ENCODE assay signal across 22 mouse cellular contexts in genomic region chr6:117253036-117253435, GRCm38 (mm10).
DNase-seq lines count a peak whose midpoint lies in the region; ATAC-seq and TF ChIP-seq lines count a peak whose summit lies in the region.
"Had no signal": no experiment of that assay in that cellular context is flagged by ENCODE, and none has a peak within 500 bp of the region (broad histone marks: within the 10 kb centered on the region; RNA-seq: fewer than 3 reads in every experiment).

No protein-coding gene starts in this region.

- H3K4me1 ChIP-seq in forebrain, embryonic 14.5 days (ENCODE audit: control insufficient read depth, insufficient read depth, low read length): peaks cover 16% of the 10 kb centered on the region
- H3K4me1 ChIP-seq in forebrain, postnatal 0 days (ENCODE audit: insufficient read depth): peaks cover 5% of the 10 kb centered on the region; the same call in 1 of the 2 replicates
- peaks cover 34% of the 10 kb centered on the region for H3K4me1 ChIP-seq in forebrain, embryonic 16.5 days (replicated peaks; ENCODE audit: control insufficient read depth, insufficient read depth, low read length)
- H3K4me1 ChIP-seq in forebrain, embryonic 13.5 days: peaks cover 30% of the 10 kb centered on the region
- peaks cover 57% of the 10 kb centered on the region for H3K4me1 ChIP-seq in heart, embryonic 10.5 days

- intact Hi-C loops in heart, postnatal 10 days (cut with DNase I): loop anchor here (5.0 kb wide), 1 partner anchor 74 kb away; no protein-coding TSS in a partner anchor

- H3K4me3 ChIP-seq in forebrain, embryonic 14.5 days (ENCODE audit: low read depth, low read length): no peak overlapping the region
- no peak overlapping the region for H3K4me3 ChIP-seq in forebrain, postnatal 0 days (ENCODE audit: low read depth, low read length)
- H3K4me3 ChIP-seq in forebrain, embryonic 16.5 days (replicated peaks; ENCODE audit: low read length): no peak overlapping the region
- no peak overlapping the region for H3K4me3 ChIP-seq in forebrain, embryonic 13.5 days
- no peak overlapping the region for H3K4me3 ChIP-seq in heart, embryonic 10.5 days
- H3K4me3 ChIP-seq: embryonic facial prominence, embryonic 10.5 days; embryonic facial prominence, embryonic 12.5 days; forebrain, embryonic 12.5 days had no signal

- H3K9me3 ChIP-seq in forebrain, embryonic 14.5 days (replicated peaks; ENCODE audit: control insufficient read depth, low read length): no peaks in the 10 kb centered on the region
- no peaks in the 10 kb centered on the region for H3K9me3 ChIP-seq in forebrain, postnatal 0 days (ENCODE audit: low read length)
- H3K9me3 ChIP-seq in forebrain, embryonic 16.5 days (ENCODE audit: control insufficient read depth, low read length): no peaks in the 10 kb centered on the region
- no peaks in the 10 kb centered on the region for H3K9me3 ChIP-seq in forebrain, embryonic 13.5 days (replicated peaks)
- no peaks in the 10 kb centered on the region for H3K9me3 ChIP-seq in heart, embryonic 10.5 days
- H3K9me3 ChIP-seq: embryonic facial prominence, embryonic 10.5 days; embryonic facial prominence, embryonic 12.5 days; forebrain, embryonic 12.5 days had no signal

- TF ChIP-seq CTCF in forebrain, postnatal 0 days (IDR thresholded peaks at IDR 0.05; ENCODE audit: low read depth): no peak

- no peak overlapping the region for H3K4me2 ChIP-seq in forebrain, embryonic 14.5 days (ENCODE audit: low read length)
- no peak overlapping the region for H3K4me2 ChIP-seq in forebrain, postnatal 0 days (ENCODE audit: low read depth)
- no peak overlapping the region for H3K4me2 ChIP-seq in forebrain, embryonic 16.5 days (ENCODE audit: low read length)
- H3K4me2 ChIP-seq in forebrain, embryonic 13.5 days: no peak overlapping the region
- H3K4me2 ChIP-seq: embryonic facial prominence, embryonic 12.5 days; forebrain, embryonic 12.5 days had no signal

- H3K9ac ChIP-seq in forebrain, embryonic 14.5 days (ENCODE audit: low read length): no peak overlapping the region
- H3K9ac ChIP-seq in forebrain, postnatal 0 days: no peak overlapping the region
- H3K9ac ChIP-seq in forebrain, embryonic 16.5 days (replicated peaks; ENCODE audit: low read depth, low read length): no peak overlapping the region
- no peak overlapping the region for H3K9ac ChIP-seq in forebrain, embryonic 13.5 days
- H3K9ac ChIP-seq: embryonic facial prominence, embryonic 12.5 days; forebrain, embryonic 12.5 days had no signal

- no peaks in the 10 kb centered on the region for H3K27me3 ChIP-seq in forebrain, embryonic 14.5 days (replicated peaks; ENCODE audit: control insufficient read depth, insufficient read depth, low read length)
- no peaks in the 10 kb centered on the region for H3K27me3 ChIP-seq in forebrain, postnatal 0 days (ENCODE audit: insufficient read depth, low read length)
- no peaks in the 10 kb centered on the region for H3K27me3 ChIP-seq in forebrain, embryonic 16.5 days (replicated peaks; ENCODE audit: control insufficient read depth, insufficient read depth, low read length)
- H3K27me3 ChIP-seq in forebrain, embryonic 13.5 days: no peaks in the 10 kb centered on the region
- peaks cover 3% of the 10 kb centered on the region; the same call in 1 of the 2 replicates for H3K27me3 ChIP-seq in heart, embryonic 10.5 days (ENCODE audit: insufficient read depth, poor library complexity, severe bottlenecking)
- H3K27me3 ChIP-seq: CH12.LX; forebrain, embryonic 12.5 days; Patski had no signal

- no peaks in the 10 kb centered on the region for H3K36me3 ChIP-seq in forebrain, embryonic 14.5 days (ENCODE audit: control insufficient read depth, insufficient read depth, low read length)
- no peaks in the 10 kb centered on the region for H3K36me3 ChIP-seq in forebrain, postnatal 0 days (ENCODE audit: insufficient read depth)
- H3K36me3 ChIP-seq in forebrain, embryonic 16.5 days (ENCODE audit: control insufficient read depth, insufficient read depth): no peaks in the 10 kb centered on the region
- H3K36me3 ChIP-seq in forebrain, embryonic 13.5 days (ENCODE audit: poor library complexity, severe bottlenecking): no peaks in the 10 kb centered on the region
- no peaks in the 10 kb centered on the region for H3K36me3 ChIP-seq in heart, embryonic 10.5 days
- H3K36me3 ChIP-seq: embryonic facial prominence, embryonic 10.5 days; embryonic facial prominence, embryonic 12.5 days; forebrain, embryonic 12.5 days; G1E had no signal

- no peak for ATAC-seq in forebrain, embryonic 14.5 days
- ATAC-seq in forebrain, postnatal 0 days: no peak
- ATAC-seq in forebrain, embryonic 16.5 days: no peak
- no peak for ATAC-seq in forebrain, embryonic 13.5 days
- ATAC-seq: activated CD4-positive, CD25-positive, alpha-beta regulatory T cell, adult 4 months; CD4-positive, CD25-positive, alpha-beta regulatory T cell, adult 4 months; Patski had no signal

- 88% methylated on average over 6 of the region's 6 CpGs for WGBS in forebrain, embryonic 14.5 days
- WGBS in forebrain, postnatal 0 days: 83% methylated on average over 6 of the region's 6 CpGs
- WGBS in forebrain, embryonic 16.5 days: 86% methylated on average over 6 of the region's 6 CpGs
- WGBS in forebrain, embryonic 13.5 days: 92% methylated on average over 6 of the region's 6 CpGs
- 66% methylated on average over 6 of the region's 6 CpGs for WGBS in heart, embryonic 10.5 days

- no peak for DNase-seq in forebrain, embryonic 14.5 days (ENCODE audit: low spot score)
- no peak for DNase-seq in forebrain, postnatal 0 days
- peak; percentile 64 for DNase-seq in heart, embryonic 10.5 days (ENCODE audit: low spot score)
- DNase-seq in heart, postnatal 10 days: no peak
- DNase-seq: adrenal gland, adult 8-10 months; adrenal gland, postnatal 14 days; adrenal gland, postnatal 36 days; B cell, adult 2 months; cerebellum, adult 11-12 months; cerebellum, adult 2 months; cerebellum, adult 9-10 months; cerebellum, postnatal 25 days had no signal

- H3K27ac ChIP-seq in forebrain, embryonic 14.5 days (ENCODE audit: low read depth, low read length): peak overlapping the region; percentile 82
- no peak overlapping the region for H3K27ac ChIP-seq in forebrain, postnatal 0 days (ENCODE audit: low read depth, low read length)
- H3K27ac ChIP-seq in forebrain, embryonic 16.5 days (ENCODE audit: low read length): peak overlapping the region; percentile 78
- no peak overlapping the region; the same call in 1 of the 2 replicates for H3K27ac ChIP-seq in forebrain, embryonic 13.5 days
- H3K27ac ChIP-seq in heart, embryonic 10.5 days: no peak overlapping the region
- H3K27ac ChIP-seq: embryonic facial prominence, embryonic 10.5 days; embryonic facial prominence, embryonic 12.5 days had no signal

Comparison
In these comparisons a context has a peak if more than half of its experiments do, and no peak if none do; other contexts are left out.
1. H3K27ac ChIP-seq: peak in forebrain, embryonic 14.5 days (single experiment) and forebrain, embryonic 16.5 days (single experiment); none in forebrain, postnatal 0 days (single experiment), forebrain, embryonic 13.5 days (single experiment) and heart, embryonic 10.5 days (single experiment).